Mouse (Mus musculus) CD4-positive helper T cell, adult 2 months (primary cell): ENCODE measurements around the gene Ccdc120.
A peak's percentile ranks its signal among the peaks of the same experiment; 100 is the strongest.
"Not testable (repeated sequence)": the region's sequence is repeated elsewhere in the genome, so short reads cannot be mapped to it uniquely, and the experiment has no call there.

Experiments used
- DNase-seq: peaks from one replicate; pipeline ENCODE4 v3.0.0-alpha.2; 2012; ENCODE audit warnings: low read depth, missing footprints, low spot score

The Ccdc120 gene

DNA sequence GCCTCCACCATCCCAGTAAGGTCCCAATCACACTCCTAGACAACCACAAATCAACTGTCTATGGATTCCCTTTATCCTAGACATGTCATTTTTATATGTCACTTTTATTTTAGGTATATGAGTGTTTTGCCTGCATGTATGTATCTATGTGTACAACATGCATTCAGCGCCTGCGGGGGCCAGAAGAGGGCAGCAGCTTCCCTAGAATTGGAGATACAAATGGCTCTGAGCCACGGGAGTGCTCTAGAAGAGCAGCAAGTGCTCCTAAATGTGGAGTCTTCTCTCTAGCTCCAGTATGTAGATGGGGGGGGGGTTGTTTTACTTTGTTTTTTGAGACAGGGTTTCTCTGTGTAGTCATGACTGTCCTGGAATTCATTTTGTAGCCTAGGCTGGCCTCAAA is 2.9 kb upstream of the Ccdc120 start:
- peak; percentile 10 for DNase-seq

DNA sequence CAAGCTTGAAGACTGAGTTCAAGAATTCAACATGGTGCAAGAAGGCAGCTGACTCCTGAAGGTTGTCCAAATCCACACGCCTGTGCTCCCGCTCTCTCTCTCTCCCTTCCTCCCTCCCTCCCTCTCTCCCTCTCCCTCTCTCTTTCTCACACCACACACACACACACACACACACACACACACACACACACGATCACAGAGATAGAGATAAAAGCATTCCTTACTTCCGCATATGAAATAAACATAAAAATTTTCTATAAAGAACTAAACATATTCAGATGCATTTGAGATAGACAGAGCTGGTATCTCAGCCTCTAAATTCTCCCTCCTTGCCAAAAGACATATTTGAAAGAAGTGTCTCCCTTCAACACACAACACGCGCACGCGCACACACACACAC is 5.3 kb downstream of the Ccdc120 start:
- no peak for DNase-seq

DNA sequence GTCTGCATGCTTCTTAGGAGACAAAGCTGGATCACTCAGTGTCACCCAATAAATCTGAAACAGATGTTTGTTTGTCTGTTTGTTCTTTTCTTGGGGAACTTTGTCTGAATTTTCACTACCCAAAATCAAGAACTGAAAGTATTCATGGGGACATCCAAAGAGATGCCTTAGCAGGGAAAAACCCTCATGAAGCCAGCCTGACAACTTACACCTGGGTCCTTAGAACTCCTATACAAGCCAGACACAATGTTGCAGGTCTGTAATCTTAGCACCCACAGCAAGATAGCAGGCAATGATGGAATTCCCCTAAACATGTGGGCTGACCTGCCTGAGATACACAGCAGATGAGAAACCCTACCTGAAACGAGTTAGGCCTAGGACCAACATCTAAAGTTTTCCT is 5.8 kb downstream of the Ccdc120 start:
- DNase-seq, result no peak

DNA sequence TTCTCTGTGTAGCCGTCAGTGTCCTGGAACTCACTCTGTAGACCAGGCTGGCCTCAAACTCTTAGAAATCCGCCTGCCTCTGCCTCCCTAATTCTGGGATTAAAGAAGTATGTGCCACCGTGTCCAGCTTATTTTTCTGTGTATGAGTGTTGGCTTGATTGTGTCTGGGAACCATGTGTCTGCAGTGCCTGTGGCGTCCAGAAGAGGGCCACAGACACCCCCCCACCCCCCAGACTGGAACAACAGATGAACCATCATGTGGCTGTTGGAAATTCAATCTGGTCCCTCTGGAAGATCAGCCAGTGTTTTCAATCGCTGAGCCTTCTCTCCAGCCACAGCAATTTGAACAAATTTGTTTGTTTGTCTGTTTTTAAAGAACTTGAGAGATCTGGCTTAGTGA is 7.2 kb downstream of the Ccdc120 start:
- no peak for DNase-seq

DNA sequence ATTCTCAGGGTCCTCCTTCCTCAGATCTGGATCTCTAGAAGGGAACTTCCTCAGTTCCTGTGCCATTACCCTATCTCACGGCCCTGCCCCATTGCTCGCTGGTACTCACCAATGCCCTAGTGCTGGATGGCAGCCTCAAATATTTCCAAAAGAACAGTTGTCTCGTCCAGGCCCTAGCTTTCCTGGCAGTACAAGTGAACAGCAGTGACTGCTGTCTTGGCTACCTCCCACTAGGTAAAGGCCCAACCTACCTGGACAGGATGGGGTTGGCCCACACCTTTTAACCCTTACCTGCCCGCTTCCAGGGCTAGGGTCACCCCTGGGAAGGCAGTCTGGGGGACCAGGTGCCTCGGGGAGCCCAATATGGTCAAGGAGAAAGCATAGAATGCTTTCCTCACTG is 9.6 kb downstream of the Ccdc120 start:
- DNase-seq, result no peak

DNA sequence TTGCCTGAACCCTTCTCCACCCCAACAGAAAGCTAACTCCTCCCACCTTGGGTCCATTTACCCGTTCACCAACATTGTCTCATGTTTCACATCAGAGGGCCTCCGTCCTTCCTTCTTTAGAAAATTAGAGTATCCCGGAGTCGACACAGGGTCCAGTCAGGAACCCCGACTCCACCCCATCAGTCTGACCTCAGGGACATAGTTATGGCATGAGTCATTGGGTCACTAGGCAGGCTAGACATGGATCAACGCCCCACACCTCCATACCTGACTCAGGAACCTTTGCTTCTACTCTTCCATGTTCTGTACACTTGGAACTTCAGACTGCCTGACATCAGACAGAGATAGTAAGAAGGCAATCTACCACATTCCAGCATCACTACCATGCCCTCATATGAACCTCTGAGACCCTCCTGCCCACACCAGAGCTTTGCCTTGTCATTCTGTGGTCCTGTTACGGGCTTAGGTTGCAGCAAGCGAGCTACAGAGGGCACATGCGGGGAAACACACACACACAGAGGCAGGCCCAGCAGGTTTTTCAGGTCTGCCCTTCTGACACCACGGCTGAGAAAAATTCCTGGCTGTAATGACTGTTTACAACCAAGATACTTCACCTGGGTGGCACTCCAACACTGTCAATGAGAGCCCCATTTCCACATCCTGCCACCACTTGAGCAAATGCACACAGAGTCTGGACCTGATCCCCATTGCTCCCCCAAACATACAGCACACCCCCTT is 10.5 kb downstream of the Ccdc120 start:
- no peak for DNase-seq

DNA sequence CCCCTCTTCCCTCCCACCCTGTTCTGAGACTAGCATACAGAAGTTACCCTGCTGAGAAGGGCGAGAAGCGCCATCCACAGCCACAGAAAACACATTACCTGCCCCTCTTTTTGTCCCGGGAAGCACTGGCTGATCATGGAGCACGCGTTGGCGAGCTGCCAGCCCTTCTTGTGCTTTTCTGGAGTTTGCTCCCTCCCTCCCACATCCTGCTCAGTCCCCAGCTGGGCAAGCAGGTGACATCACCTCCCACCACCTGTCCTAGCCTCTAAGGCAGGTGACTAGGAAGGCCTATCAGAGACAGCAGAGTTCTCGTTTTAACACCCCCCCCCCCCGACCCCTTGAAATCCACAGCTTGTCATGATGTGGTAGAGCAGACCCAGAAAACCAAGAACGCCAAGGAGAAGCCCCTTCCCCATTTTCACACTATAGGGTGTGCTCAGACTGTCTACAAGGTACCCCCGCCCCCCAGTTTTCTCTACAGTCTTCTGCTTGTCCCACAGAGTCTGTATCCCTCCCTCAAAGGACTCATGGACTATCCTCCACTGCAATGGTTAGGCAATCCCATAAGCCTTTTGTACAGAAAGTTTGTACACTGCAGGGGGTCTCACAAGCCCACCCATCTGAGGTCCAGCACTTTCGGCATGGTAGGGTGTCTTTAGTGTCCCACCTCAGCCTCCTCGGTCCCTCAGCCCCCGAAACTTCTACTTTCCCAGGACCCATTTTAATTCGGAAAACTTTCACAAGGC is 11.2 kb downstream of the Ccdc120 start:
- no peak for DNase-seq

DNA sequence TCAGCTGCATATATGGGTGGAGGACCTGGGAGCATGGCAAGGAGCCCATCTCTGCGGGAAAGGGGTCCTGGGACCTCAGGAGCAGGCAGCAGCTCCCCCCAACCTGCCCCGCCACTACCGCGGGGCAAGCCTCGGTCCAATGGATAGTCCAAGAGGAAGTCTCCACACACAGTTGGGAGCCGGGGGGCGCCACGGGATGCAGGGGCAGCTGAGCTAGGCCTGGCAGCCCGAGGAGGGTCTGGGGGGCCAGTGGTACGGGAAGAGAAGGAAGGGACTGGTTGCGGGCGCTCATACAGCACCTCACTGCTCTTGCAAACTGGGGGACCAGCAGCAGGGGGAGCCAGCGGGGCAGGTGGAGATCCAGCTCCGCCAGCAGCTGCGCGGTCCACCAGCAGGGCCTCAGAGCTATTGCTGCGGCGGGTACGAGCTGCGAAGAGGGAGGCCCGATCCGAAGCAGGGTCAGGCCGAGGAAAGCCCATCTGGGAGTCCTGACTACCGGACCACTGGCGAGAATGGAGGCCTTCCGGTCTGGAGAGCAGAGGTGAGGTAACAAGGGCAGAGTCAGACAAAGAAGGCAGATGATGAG is 17.0 kb downstream of the Ccdc120 start:
- peak; percentile 76 for DNase-seq

DNA sequence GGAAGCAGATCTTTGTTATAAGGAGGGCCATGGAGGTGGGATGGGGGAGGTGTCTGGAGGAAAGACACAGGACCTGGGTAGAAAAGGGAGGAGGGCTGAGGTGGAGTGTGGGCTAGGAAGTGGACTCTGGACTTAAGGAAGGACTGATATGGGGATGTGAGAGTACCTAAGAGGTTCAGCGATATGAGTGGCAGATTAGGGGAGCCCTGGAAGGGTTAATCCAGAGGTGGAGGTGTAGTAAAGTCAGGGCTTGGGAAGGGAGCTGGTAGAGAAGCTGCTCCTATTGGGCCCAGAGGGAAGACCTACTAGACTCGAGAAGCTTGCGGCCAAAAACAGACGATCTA is 21.8 kb downstream of the Ccdc120 start:
- no peak for DNase-seq

DNA sequence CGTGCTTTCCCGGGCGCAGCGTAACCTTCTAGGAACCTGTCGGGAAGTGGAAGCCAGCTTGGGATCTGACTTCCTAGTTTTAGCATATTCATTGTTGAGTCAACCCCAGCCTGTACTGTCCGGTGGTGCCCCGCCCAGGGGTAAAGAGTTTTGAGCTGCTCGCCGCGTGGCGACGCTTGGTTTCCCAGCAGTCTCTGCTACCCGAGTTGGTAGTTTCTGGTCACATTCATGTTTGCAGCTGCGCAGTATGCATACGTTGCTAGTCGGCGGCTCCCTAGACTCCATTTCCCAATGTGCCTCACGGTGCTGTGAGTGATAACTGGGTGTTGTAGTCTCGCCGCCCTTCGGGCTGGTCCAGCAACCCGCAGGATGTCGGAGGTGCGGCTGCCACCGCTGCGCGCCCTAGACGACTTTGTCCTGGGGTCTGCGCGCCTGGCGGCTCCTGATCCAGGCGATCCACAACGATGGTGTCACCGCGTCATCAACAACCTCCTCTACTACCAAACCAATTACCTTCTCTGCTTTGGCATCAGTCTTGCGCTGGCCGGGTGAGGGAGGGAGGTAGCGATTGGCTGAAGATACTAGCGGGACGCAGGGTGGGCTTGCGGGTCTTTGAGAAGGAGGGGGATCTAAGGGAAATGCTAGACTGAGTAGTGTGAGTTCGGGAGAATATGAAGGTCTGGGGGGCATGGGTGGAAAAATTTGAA is 22.3 kb downstream of the Ccdc120 start, which contains the start of gene Praf2:
TSS of gene Praf2 (plus strand) at position 225 of the 707 bp plus-strand sequence.
- DNase-seq, result peak; percentile 85

DNA sequence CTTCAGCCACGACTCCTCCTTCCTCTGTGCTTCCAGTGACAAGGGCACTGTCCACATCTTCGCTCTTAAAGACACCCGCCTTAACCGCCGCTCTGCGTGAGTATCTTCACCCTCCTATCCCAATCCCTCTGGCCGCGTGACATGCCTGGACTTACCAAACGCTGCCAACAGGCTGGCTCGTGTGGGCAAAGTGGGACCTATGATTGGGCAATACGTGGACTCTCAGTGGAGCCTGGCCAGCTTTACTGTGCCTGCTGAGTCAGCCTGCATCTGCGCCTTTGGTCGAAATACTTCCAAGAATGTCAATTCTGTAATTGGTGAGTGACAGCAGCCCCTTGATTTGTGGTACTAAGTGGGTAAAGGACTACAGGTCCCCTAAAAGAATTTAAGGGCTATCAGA is 23.5 kb downstream of the Ccdc120 start:
- no peak for DNase-seq

DNA sequence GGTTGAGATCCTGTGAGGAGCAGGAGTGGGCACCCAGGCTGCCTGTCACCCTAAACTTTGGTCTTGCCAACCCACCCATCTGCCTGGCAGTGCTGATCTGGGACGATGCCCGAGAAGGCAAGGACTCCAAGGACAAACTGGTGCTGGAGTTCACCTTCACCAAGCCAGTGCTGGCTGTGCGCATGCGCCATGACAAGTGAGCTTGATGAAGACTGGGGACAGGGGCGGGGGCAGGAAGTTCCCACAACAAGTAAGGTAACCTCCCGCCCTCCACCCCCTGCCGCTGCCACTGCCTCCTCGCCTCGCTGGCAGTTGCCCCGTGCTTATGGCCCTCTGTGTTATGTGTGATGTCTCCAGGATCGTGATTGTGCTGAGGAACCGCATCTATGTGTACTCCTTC is 24.9 kb downstream of the Ccdc120 start:
- no peak for DNase-seq

DNA sequence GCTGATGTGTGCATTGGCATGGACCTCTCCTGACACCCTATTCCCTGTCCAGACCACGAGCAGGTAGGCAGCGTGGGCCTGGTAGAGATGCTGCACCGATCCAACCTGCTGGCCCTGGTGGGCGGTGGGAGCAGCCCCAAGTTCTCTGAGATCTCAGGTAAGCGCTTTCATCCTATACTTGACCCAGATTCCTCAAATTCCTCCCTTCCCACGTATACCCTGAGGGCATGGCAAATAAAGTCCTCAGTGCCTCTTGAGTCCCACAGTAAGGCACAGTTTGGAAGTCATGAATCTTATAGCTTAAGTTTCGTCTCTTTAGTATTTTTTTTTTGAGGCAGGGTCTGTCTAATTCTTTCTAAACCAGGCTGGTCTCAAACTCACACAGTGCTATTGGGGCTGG is 26.6 kb downstream of the Ccdc120 start:
- DNase-seq, result no peak

DNA sequence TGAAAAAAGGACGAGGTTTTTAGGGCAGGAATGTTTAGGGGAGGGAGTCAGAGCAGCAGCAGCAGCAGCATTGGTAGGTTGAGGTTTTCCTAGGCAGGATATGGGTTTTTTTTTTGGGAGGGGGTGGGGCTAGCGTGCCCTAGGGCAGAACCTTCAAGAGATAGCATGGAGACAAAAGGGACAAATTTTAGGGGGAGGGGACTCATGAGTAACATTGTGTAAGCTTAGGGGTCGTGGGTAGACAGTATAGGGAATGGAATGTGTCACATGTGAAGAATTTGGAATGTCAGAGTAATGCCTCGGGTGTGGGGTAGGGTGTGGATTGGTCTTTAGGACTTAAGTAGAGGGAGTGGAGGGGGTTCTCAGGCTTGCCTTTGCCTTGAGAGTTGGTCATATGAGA is 28.0 kb downstream of the Ccdc120 start:
- peak; percentile 37 for DNase-seq

DNA sequence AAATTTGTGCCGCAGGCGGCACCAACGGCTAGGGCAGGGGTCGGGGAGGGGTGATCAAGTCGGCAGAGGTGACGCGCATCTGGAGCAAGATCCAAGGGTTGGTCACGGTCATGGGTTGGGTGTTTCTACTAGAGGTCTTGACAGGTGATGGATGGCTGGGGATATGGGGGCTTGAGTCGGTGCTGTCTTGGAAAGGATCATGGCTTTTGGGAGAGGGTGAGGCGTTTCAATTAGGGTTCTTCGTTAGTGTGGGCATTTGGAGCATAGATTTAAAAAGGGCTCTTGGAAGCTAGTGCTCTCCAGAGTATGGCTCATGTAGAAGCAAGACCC is 28.5 kb downstream of the Ccdc120 start:
- no peak for DNase-seq

DNA sequence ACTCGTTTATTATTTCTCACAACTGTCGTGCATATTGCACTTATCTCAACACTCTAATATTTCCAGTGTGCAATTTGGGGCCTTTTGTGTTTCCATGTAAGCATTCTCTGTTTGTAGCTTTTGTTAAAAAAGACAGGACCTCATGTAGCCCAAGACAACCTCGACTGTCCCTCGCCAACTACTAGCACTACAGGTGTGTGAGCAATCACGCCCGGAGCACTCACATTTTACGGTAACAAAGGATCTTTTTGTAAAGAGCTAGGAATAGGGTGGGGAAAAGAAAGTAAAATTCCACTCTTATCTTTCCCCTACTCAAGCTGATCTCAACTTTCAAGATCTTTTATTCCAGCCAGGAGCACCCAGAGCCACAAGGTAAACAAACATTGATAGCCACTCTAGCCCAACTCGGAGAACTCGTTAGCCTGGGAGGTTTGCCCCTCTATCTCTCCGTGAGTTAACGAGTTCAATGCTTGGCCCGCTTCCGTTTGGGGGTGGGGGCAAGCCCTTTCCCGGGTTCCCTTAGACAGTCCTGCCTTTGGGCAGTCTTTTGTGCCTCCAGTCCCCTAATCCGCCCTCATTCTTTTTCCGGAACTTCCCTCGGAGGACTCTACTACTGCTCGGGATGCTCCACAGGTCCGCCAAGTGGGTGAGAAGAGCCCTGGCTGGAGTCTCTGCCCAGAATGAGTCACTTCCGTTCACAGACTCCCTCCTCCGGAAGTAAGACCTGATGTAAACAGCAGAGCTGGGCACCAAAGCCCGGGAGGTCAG is 29.0 kb downstream of the Ccdc120 start, which contains the start of gene Gm45208:
TSS of gene Gm45208 (plus strand) at position 732 of the 768 bp plus-strand sequence.
- DNase-seq, result peak; percentile 84

DNA sequence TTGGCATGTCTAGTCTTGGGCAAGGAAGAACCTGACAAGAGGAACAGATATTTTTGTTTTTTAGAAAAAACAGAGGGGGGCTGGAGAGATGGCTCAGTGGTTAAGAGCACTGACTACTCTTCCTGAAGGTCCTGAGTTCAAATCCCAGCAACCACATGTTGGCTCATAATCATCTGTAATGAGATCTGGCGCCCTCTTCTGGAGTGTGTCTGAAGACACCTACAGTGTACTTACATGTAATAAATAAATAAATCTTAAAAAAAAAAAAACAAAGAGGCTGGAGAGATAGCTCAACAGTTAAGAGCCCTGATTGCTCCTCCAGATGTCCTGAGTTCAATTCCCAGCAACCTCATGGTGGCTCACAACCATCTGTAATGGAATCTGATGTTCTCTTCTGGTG is 34.6 kb downstream of the Ccdc120 start:
- DNase-seq, result peak; percentile 34

DNA sequence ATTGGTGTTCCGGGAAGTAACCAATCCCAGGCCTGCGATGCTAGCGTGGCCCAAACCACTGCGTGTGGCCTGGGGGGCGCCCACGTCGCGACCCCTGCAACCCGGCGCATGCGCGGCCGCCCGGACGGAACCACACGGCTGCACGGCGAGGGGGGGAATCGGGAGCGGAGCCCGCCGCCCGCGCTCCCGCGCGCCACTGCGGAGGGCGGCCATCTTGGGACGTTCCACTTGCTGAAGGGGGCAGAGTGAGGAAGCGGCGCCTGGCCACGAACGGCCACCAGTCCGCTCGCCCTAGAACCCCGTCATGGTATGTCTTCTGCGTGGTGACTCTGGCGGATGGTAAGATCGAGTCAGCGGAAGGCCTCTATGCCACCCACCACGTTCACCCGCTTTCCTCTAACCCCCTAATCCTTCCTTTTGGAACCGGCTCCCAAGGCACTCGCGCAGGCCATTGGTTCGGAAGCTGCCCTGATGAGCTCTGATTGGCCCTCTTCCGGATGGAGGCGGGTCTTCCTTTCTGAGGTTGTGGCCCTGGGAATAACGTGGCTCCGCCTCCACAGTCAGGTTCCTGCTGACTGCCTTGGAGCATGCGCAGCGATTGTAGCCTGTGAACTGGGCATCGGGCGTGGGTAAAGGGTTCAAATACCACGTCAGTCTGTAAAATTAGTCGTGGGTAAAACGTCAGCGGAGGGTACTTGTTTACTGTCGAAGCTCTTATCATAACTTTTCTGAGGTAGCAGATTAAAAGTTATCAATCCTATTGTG is 36.4 kb downstream of the Ccdc120 start, which contains the start of gene Wdr45:
TSS of gene Wdr45 (plus strand) at position 199 of the 765 bp plus-strand sequence.
- DNase-seq, result peak; percentile 95

DNA sequence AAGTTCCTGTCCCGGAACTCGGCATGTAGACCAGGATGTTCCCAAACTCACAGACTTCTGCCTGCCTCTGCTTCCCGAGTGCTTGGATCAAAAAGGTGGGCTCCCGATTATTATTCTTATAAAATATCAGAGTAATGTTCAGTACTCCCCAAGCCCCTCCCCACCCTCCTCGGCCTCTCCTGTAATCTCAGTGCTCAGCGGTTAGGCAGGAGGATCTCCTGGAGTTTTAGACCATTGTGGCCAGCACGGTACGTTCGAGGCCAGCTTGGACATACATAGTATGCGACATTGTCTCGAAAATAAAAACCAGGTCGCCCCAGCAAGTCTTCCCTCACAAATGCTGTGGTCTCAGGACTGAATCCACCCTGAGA is 37.0 kb downstream of the Ccdc120 start:
- not testable (repeated sequence) for DNase-seq

DNA sequence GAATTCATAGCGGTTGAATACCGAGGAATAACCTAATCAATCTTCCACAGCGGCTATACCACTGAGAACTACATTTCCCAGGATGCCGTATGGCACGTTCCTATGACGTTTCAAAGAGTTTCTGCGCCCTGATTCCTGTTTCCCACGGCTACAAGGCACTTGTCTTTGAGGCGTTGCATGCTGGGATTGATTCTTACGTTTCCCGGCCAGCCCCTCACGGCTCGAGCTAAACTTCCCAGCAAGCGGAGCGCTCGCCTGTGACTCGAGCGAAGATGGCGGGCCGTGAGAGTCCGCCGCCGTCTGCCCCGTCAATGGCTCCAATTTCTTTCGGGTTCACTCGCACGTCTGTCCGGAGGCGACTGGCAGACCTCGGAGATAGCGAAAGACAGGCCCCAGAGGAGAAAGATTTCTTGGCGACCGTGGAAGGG is 53.7 kb downstream of the Ccdc120 start, which contains the start of gene Gpkow:
TSS of gene Gpkow (plus strand) at position 178 of the 428 bp plus-strand sequence.
- DNase-seq, result peak; percentile 93

DNA sequence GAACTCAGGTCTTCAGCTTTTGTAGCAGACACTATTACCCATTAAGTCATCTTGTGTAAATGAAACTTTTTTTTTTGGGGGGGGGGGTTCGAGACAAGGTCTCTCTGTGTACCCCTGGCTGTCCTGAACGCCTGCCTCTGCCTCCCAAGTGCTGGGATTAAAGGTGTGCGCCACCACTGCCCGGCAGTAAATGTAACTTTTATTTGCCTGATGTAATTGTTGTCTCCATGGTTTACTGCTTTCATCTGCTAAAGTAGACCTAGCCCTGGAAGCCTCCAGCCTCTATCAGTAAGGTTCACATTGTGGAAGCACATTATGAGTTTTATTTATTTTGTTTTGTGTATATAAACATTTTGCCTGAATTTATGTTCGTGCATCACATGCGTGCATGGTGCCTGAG is 54.2 kb downstream of the Ccdc120 start:
- no peak for DNase-seq
